Mouse (Mus musculus): ENCODE measurements around the gene Higd1a.

Gene Higd1a

DNA sequence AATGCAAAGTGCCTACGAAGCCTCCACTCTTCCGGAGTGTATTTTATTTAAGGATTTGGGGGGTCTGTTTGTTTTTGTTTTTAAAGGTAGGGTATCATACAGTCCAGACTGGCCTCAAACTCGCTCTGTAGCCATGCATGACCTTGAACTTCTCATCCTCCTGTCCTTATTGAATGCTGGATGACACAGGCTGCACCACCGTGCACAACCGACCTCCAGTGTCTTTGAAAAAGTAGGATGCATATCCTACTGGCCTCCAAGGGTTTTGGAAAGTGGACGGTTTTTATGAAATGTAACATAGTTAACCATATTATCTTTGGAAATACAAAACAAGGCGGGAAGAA, 18.6 kb downstream of the Higd1a start:
- in situ Hi-C loops (cut with MboI, MseI): no loop called here

DNA sequence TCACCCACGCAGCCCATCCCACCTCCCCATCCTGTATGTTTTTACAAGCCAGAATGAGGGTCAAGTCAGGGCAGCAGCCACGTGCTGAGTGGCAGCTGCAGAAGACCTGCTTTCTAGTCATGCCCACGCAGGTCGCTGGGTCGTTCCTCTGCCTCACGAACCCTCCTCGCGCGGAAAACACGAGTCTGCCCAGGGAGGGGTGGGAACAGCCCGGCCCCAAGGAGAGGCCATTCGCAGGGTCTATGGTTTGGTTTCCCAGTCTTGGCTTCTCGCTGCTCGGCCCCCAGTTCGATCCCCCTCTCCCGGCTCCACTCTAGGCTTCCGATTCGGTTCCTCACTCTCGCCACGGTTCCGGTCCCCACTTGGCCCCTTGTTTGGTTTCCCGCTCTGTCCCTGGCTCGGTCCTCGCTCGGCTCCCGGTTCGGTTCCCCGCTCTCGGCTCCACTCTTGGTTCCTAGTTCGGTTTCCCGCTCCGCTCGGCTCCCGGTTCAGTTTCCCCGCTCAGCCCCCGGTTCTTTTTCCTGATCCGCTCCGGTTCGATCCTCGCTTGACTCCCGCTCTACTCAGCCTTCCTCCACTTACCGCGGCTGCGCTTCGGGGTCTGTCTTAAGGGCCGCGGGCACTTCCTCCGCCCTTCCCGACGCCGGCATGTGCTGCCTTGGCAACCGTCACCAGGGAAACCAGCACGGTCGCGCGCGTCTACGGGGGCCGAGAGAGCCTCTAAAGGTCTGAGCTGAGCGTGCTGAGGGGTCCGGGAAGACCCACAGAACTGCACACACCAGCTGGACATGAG, 19.1 kb downstream of the Higd1a start, which contains the start of gene Ccdc13:
Ccdc13 (minus strand) TSS at position 633 of the 793 bp plus-strand sequence.
- in situ Hi-C loops (cut with MboI, MseI): no loop called here

DNA sequence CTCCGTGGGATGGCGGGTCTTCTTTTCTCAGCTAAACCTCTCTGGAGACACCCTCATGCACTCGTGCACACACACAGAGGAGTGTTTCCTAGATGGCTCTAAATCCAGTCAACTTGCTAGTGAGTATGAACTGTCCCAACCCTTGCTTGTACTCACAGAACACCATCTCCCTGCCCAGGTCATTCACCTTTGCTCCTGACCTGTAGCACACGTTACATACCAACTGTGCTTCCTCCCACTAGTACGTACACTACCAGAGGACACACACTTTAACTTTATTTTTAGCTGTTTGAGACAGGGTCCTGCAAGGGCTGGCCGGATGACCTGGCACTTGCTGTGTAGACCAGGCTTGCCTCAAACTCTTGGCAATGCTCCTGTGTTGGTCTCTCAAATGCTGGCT, 20.2 kb downstream of the Higd1a start:
- in situ Hi-C loops (cut with MboI, MseI): no loop called here

DNA sequence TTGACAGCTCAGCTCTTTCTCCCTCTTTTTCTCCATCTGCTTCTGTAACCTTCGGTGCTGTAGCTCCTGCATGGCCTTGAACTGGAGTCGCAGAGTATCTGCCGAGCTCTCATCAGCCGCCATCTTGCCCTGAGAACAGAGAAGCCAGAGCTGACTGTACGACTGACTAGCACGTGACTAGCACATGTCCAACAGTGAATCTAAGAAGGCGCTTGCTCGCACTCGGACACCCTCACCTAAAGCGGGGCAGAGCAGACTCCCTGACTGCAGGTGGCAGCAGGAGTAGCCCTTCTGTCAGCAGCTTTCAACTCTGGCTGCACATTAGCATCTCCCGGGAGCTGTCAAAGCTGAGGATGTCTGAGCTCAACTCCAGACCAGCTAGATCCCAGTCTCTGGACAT, 24.3 kb downstream of the Higd1a start:
- in situ Hi-C loops (cut with MboI, MseI): loop anchor here in 1 of 2 experiments (5.0 kb wide), 1 partner anchor 138 kb away; no protein-coding TSS in a partner anchor

DNA sequence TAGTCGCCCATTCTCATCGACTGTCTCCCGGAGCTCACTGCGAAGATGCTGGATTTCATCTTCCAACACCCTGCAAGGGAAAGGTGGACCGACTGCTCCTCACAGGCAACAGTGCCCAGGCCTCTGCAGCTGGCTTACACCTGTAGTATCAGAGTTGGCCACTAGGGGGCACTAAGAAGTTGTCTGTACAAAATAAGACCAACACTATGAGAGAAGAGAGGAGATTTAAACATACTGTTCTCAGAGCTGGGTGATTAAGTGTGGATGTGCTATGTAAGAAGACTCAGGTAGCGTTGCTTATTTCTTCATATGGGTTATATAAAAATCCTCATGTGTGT, 27.2 kb downstream of the Higd1a start:
- in situ Hi-C loops (cut with MboI, MseI): loop anchor here in 1 of 2 experiments (5.0 kb wide), 1 partner anchor 141 kb away; no protein-coding TSS in a partner anchor

DNA sequence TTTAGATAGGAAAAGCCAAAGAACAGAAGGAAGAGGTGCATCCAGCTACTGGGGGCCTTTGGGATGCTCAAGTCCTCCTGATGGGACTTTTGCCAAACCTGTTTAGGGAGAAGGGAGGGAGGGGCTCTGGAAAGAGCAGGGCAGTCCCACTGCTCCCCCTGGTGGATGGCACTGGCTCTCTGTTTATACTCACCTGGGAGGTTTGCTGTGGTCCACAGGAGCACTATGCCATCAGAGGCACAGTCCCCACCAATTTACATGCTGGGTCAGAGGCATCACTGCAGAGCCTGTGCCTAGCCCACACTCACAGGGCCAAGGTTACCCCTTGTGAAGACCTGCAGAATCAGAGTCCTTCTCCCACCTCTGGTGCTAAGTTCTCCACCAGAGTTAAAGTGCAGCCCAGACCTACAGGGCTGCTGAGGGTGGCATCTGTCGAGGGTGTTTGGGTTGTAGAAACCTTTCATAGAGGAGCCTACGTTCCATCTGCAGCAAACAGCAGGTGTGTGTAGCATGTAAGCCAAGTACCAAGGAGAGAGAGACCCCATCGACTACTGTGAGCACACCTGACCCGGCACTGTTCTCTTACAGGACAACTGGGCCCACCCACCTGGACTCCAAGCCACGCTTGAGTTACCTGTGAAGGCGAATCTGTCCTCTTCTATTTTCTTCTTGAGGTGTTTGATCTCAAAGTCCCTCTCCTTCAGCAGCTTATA, 27.8 kb downstream of the Higd1a start:
- in situ Hi-C loops (cut with MboI, MseI): loop anchor here in 1 of 2 experiments (5.0 kb wide), 1 partner anchor 142 kb away; no protein-coding TSS in a partner anchor

DNA sequence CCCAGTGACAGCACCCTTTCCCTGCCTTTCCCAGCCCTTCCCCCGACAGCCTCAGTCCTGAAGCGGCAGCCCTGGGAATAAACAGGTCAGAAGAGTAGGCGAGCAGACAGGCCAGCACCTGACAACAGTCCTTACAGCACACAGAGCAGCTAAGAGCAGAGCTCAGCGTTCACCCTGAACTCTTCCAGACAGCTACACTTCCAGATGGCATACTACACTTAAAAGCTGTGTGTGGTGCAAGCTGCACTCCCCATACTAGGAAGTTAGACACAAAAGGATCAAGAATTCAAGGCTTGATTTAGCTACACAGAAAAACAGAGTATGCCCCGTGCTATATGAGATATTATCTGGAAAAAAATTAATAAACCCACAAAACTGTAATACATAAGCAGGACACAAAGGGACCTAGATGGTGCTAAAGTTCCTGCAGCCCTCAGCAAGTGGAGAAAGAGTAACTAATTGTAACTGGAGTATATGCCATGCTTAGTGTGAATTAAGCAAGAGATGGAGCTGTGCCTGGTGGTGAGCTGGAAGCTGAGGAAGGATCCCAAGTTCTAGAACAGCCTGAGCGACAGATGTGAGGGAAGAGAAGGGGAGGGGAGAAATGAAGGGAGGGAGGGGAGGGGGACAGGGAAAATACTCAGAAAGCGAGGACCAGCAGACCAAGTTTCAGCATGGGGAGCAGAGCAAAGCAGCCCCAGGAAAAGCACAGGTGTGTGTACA, 28.7 kb downstream of the Higd1a start:
- in situ Hi-C loops (cut with MboI, MseI): no loop called here

DNA sequence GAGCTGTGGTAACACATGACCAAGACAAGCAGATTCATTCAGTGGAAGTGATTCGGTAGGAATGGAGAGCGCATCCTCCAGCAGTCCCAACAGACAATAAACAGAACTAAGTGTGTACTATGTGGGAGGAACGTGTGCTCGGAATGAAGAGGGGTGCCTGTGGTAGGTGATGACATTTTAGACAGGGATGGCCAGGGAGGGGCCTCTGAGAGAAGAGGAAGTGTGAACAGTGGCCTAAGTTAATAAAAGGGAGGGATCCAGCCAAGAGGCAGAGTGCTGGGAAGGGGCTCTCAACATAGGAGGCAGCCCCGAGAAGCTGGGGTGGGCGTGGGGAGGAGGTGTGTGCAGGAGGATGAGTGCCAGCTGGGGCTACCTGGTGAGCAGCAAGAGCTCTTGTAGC, 29.8 kb downstream of the Higd1a start:
- in situ Hi-C loops (cut with MboI, MseI): no loop called here

DNA sequence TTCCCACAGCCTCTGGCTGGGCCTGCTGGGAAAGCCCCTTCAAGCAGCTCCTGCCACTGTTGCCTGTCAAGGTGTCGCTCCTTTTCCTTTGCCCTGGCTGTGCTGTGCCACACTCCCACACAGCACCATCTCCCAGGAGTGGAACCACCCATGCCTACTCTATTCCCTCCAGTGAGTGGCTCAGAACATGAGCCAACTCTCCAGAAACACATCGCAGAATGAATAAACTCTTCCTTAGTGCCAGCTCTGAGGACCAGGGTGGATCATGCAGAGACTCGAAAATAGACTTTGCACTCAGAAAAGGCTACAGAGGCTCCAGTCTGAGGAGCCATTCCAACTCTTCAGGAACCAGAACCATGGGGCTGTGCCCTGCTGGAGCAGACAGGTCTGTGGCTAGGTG, 31.8 kb downstream of the Higd1a start:
- in situ Hi-C loops (cut with MboI, MseI): no loop called here

DNA sequence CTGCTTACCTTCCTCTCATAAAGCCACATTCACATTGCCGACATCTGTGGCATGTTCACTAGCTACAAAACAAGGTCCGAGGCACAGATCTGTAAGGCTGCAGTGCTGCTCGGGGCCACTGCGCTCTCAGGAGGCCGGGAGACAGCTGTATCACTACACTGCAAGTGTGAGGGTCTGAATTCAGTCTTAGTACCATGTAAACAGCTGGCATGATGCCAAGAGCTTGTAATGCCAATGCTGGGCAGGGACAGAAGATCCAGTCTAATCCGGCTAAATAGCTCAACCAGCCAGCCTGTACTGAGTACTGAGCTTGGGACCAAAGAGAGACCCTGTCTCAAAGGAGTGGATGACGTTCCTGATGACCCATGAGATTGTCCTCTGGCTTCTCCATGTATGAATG, 34.2 kb downstream of the Higd1a start:
- in situ Hi-C loops (cut with MboI, MseI): loop anchor here in 1 of 2 experiments (5.0 kb wide), 1 partner anchor 42 kb away; no protein-coding TSS in a partner anchor

DNA sequence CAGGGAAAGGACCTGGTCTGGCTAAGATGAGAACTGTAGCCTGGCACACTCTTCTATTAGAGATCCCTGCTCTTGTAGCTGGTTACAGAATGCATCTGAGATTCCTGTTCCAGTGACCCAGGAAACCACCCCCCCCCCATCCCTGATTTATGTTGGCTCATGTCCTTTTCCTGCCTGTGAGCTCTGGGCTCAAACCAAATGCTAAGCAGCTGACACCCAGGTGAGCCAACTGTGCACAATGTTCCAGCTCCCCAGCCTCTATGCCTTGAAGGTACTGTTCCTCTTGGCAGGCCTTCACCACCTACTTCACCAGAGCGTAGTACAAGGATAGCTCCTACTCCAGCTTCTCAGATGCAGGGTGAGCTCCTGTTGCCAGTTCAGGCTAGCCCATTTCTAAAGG, 35.1 kb downstream of the Higd1a start:
- in situ Hi-C loops (cut with MboI, MseI): loop anchor here in 1 of 2 experiments (5.0 kb wide), 1 partner anchor 41 kb away; no protein-coding TSS in a partner anchor

DNA sequence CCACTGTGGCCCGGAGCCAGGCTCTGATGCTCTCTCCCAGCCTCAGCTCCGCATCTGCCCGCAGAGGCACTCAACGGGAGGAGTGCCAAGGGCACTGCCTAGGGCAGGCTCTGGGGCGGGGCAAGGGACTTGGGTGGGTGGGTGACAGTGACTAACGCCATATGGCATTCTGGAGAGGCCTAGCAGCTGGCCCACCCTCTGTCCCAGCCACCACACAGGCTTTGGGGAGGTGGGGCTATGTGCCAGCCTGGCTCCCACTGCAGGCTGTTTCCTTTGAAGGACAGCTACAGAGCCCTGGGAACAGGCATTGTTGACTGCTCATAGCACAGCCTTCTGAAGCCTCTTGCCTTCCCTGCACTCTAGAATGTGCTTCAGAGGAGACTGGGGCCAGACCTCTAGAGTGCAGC, 35.6 kb downstream of the Higd1a start:
- in situ Hi-C loops (cut with MboI, MseI): loop anchor here in 1 of 2 experiments (5.0 kb wide), 1 partner anchor 40 kb away; no protein-coding TSS in a partner anchor

DNA sequence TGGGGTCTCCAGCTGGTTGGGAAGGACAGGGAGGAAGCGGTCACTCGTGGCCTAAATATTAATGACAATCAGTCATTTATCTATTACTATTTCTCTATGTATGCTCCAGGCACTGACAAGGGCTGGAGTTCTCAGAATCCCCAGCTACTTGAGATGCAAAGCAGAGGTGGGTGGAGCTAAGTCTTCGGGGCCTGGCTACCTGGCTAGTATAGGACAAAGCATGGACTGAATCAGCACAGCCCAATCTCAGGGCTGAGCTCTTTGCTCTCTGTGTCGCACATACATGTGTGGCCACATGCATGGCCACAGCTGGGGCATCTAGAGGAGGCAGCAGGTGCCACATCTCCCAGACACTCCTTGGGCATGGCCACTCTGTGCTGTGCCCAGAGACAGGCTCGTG, 37.4 kb downstream of the Higd1a start:
- in situ Hi-C loops (cut with MboI, MseI): loop anchor here in 1 of 2 experiments (5.0 kb wide), 1 partner anchor 38 kb away; no protein-coding TSS in a partner anchor

DNA sequence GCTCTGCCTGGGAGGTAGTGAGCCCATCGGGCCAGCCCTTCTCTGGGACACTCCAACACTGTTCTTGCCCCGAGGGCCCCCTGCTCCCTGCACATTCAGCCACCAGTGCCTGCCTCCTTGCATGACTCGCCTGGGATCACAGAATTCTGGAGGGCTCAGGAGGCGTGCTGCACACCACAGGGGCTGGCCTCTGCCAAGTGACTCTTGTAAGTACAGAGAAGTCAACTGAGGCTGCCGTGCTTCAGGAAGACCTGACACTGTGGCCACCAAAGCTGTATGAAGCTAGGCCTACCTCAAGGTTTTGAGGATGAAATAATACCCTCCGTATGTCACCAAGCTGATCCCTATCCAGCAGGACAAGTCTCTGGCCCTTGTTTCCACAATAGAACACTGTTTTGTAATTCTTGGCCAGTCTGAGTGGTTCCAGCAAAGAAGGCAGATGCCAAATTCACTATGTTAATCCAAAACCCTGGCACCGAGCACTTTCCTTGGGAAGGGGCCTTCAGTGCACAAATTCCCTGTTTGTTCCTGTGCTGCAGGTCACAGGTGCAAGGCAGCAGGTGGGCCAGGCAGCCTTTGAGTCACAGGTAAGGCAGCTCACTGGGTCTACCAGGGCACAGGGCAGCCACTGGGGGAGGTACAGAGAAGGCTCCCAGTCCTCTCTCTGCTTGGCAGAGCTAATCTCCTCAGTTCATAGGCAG, 38.2 kb downstream of the Higd1a start:
- in situ Hi-C loops (cut with MboI, MseI): loop anchor here in 1 of 2 experiments (5.0 kb wide), 1 partner anchor 38 kb away; no protein-coding TSS in a partner anchor

DNA sequence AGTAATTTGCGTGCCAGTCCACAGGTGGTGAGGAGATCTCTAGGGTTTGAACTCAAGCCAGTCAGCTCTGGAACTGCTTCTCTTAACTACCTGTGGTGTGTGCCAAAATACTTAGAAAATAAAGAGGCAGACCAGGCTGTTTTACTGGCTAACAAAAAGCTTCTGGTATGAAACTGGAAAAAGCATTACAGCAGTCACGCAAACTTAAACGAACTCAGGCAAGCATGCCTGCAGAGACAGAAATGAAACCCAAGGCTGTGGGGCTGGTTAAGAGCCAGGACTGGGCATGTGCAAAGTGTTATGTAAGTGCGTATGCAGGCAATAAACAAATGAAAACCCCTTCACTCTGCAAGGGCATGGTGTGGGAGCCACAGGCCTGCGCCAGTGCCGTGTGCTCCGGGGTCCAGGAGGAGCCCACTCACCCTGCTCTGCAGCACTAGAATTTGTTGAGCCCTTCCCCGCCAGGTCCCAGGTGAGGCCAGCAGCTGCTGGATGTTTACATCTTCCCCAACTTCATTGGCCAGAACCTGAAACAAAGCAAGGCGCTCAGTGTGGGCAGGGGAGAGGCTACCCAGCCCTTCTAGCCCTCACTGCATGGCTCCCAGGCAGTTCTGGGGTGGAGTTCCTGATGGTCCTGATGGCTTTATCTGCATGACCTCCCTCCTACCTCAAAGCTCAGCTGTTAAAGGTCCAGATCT, 38.9 kb downstream of the Higd1a start:
- in situ Hi-C loops (cut with MboI, MseI): no loop called here

DNA sequence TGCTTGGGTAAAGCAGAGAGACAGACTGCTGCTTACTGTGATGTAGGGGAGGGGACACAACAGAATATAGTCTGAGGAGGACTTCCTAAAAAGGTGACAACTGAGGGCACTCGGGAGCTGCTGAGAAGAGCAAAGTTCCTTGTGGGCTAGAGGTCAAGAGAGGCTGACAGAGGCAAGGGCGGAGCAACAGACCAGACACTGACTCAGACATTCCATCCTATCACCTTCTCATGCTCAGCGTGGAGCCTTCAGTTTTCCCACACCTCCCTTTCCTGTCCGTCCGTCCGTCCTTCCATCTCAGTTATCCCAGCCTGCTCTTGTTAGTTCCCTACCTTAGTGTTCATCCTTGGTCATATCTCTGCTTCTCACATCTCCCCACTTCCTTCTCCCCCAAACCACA, 43.0 kb downstream of the Higd1a start:
- in situ Hi-C loops (cut with MboI, MseI): no loop called here

DNA sequence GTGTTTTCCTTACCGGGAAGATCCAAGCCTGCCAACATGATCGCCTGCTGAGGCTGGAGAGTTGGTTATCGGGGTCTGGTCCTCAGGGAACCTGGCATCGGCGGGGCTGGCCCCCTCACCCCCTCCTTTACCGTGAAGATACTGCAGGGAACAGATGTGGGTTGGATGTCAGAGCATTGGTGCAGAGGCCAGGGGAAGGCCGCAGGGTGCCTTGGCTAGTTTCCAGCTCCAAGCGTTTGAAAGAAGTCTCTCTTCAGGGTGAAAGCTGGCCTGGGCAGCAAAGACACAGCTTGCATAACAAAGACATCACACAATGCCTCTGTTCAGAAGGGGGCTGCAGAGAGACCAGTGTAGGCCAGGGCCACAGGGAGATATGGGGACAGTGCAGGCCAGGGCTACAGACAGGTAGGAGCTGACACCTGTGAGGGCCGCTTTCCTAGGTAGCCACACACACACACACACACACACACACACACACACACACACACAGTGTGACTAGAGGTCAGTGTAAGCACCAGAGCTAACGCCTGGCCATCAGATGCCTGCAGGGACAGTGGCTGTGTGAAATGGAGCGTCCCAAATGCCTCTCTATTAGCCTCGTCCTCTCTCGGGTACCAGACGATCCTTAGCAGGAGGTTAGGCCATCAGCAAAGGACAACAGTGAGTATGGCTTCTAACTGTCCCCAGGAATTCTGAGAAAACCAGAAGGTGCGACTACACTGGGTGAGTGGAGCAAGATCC, 47.9 kb downstream of the Higd1a start:
- in situ Hi-C loops (cut with MboI, MseI): no loop called here

DNA sequence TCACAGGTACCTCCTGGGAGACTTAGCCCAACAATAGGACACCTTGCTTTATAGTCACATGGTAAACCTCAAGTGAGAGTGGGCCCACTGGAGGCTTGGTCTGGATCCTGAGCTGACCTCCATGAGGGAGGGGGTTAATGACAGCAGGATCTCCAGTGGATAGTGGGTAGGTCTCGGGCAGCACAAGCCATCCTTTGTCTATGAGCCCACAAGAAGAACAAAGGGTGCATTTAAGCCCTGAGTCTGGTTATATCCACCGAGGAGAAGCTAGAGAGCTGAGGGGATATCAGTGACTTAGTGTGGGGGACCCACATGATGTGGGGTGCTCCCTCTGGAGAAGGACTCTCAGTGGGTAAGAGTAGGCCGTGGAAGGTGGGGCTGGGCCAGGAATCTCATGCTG, 49.7 kb downstream of the Higd1a start:
- in situ Hi-C loops (cut with MboI, MseI): no loop called here

DNA sequence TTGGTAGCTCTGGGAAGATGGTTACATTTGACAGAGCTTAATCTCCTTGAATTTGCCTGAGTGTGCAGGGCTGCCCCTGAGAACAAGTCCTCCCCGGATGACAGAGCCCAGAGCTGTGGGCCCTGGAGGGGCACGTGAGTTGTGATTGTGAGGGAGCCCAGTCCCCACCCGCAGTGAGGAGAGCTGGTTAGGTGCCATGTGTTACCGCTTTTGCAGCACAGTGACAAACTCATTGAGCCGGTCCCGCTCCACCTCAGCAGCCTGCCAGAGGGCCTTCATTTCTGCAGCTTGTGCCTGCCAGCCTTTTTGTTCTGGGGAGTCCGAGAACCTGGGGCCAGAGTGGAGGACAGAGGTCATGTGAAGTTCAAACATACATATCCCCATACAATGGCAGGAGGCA, 50.2 kb downstream of the Higd1a start:
- in situ Hi-C loops (cut with MboI, MseI): no loop called here

DNA sequence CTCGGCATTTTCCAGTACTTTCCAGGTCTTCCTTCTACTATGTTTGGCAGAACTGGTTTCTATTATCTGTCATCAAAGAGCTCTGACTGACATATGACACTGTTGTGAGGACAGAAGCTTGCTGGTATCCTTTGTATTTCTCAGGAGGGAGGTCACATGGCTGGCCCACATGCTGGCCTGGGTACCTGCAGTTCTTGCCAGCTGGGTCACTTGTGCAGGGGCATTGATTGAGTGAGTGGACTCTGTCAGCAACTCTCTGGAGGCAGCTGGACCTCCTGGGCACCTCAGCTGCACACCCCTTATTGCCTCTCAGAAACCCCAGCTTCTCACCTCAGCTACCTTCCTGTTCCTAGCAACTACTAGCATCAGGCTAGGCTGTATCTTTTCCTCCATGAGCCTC, 50.6 kb downstream of the Higd1a start:
- in situ Hi-C loops (cut with MboI, MseI): no loop called here
